Mouse (Mus musculus): ENCODE data around the gene Ccdc162.

- TF ChIP-seq CTCF (IDR thresholded peaks at IDR 0.05), result no peak
- TF ChIP-seq EP300 (IDR thresholded peaks at IDR 0.05), result no peak
Observed at GRCm38 (mm10) chr10:41751867-41752480, 35.5 kb upstream of the Ccdc162 start.

Measured in lung, postnatal 0 days (tissue).